Mouse (Mus musculus) heart, embryonic 11.5 days (tissue): Measurements from ENCODE around the gene Fpr2. TPM values are rescaled to one million over a fixed set of nuclear protein-coding genes. Genes with fewer than 3 reads are reported as not detected.
"Not testable (repeated sequence)": the region's sequence is repeated elsewhere in the genome, so short reads cannot be mapped to it uniquely, and the experiment has no call there.

Source experiments
- ATAC-seq: fragments of 200-750 bp; cut with Nextera tagmentation; replicated peaks from 2 replicates; pipeline ENCODE4 v1.8.0; 2017; ENCODE audit warnings: moderate library complexity; ENCODE audit not compliant: insufficient number of reproducible peaks, low FRiP score, low TSS enrichment
- H3K27ac ChIP-seq: fragments of 300-500 bp; sonication (generic); 2 replicates; pipeline ENCODE4 v1.5.1; 2014; ENCODE audit warnings: mild to moderate bottlenecking, low read depth, low read length
- H3K27me3 ChIP-seq: fragments of 300-500 bp; sonication (generic); 2 replicates; pipeline ENCODE4 v1.6.1; 2014; ENCODE audit warnings: mild to moderate bottlenecking, low read length, mixed read lengths; ENCODE audit not compliant: control insufficient read depth, insufficient read depth
- H3K36me3 ChIP-seq: fragments of 300-500 bp; sonication (generic); 2 replicates; pipeline ENCODE4 v1.6.1; 2014; ENCODE audit warnings: mild to moderate bottlenecking, low read length, moderate library complexity, mixed read lengths; ENCODE audit not compliant: control insufficient read depth, insufficient read depth
- H3K4me1 ChIP-seq: fragments of 300-500 bp; sonication (generic); 2 replicates; pipeline ENCODE4 v1.6.1; 2014; ENCODE audit warnings: low read length; ENCODE audit not compliant: control insufficient read depth, insufficient read depth
- H3K4me2 ChIP-seq: fragments of 300-500 bp; sonication (generic); 2 replicates; pipeline ENCODE4 v1.6.1; 2014; ENCODE audit warnings: mild to moderate bottlenecking, moderate library complexity
- H3K4me3 ChIP-seq: fragments of 300-500 bp; sonication (generic); 2 replicates; pipeline ENCODE4 v1.5.1; 2014; ENCODE audit warnings: low read depth, low read length
- H3K9ac ChIP-seq: fragments of 300-500 bp; sonication (generic); 2 replicates; pipeline ENCODE4 v1.6.1; 2014; ENCODE audit warnings: mild to moderate bottlenecking, low read depth, low read length, moderate library complexity
- H3K9me3 ChIP-seq: fragments of 300-500 bp; sonication (generic); replicated peaks from 2 replicates; pipeline ENCODE4 v1.6.1; 2016; ENCODE audit warnings: low read length; ENCODE audit not compliant: control insufficient read depth
- WGBS: fragments of 180-500 bp; shearing (Covaris S2); extraction: QIAGEN DNeasy Blood & Tissue Kit; methylation state at CpG from one replicate; pipeline ENCODE4 v1.1.7; 2014; ENCODE audit not compliant: insufficient replicate concordance; 5-methylcytosine and 5-hydroxymethylcytosine counted together
- polyA plus RNA-seq: library from polyadenylated mRNA; unstranded; fragments of >200 nt; fragmentation: Nextera tagmentation; extraction: Ambion mirVana; gene quantifications from 2 replicates; pipeline ENCODE4 v1.2.1, GENCODE M21; 2014

Gene Fpr2
- polyA plus RNA-seq, 1 experiment from 2014 or later, result not detected

- Histone ChIP-seq H3K36me3 (no peaks in the 10 kb centered on the region), H3K27ac (no peak overlapping the region), H3K4me3 (peak overlapping the region; percentile 48), H3K4me1 (no peaks in the 10 kb centered on the region), H3K4me2 (peak overlapping the region; percentile 70), H3K9me3 (peaks cover 3% of the 10 kb centered on the region; the same call in 1 of the 2 replicates), H3K27me3 (no peaks in the 10 kb centered on the region), H3K9ac (peak overlapping the region; percentile 73)
- 14% methylated on average over 51 of the region's 51 CpGs for WGBS
- peak; percentile 97 for ATAC-seq
Observed at GRCm38 (mm10) chr17:17909636-17910421, 22.2 kb downstream of the Fpr2 start.

- not testable (repeated sequence) for H3K4me1 ChIP-seq, ATAC-seq
- 83% methylated on average over 8 of the region's 8 CpGs for WGBS
Observed at GRCm38 (mm10) chr17:17912618-17913017, 25.0 kb downstream of the Fpr2 start.

GRCm38 (mm10) chr17:17917376-17917775, 29.8 kb downstream of the Fpr2 start:
- Histone ChIP-seq H3K4me1 (no peaks in the 10 kb centered on the region), H3K9ac (no peak overlapping the region), H3K4me3 (no peak overlapping the region), H3K36me3 (no peaks in the 10 kb centered on the region), H3K27ac (no peak overlapping the region), H3K9me3 (no peaks in the 10 kb centered on the region), H3K4me2 (no peak overlapping the region), H3K27me3 (no peaks in the 10 kb centered on the region)
- ATAC-seq, result no peak
- 75% methylated on average over 1 of the region's 1 CpGs for WGBS

More at GRCm38 (mm10) chr17:17912618-17913017, 25.0 kb downstream of the Fpr2 start:
- not testable (repeated sequence) for H3K4me2 ChIP-seq, H3K4me3 ChIP-seq, H3K9ac ChIP-seq, H3K27me3 ChIP-seq, H3K27ac ChIP-seq, H3K9me3 ChIP-seq, H3K36me3 ChIP-seq

GRCm38 (mm10) chr17:17917782-17918181, 30.2 kb downstream of the Fpr2 start:
- Histone ChIP-seq H3K36me3 (no peaks in the 10 kb centered on the region), H3K9me3 (no peaks in the 10 kb centered on the region), H3K4me2 (no peak overlapping the region), H3K9ac (no peak overlapping the region), H3K27ac (no peak overlapping the region), H3K4me1 (no peaks in the 10 kb centered on the region), H3K4me3 (no peak overlapping the region), H3K27me3 (no peaks in the 10 kb centered on the region)
- no peak for ATAC-seq

Other genes with a start within 250 kb of the Fpr2 start
- not detected in 2 replicates for gene Vmn2r90, start 184.1 kb upstream of the Fpr2 start, polyA plus RNA-seq
- 15.5 and 25.1 TPM in 2 replicates for gene Spaca6, start 60.7 kb upstream of the Fpr2 start, polyA plus RNA-seq
- gene Has1, start 32.6 kb upstream of the Fpr2 start, polyA plus RNA-seq, result 0.93 and 2.0 TPM in 2 replicates
- not detected in 2 replicates for gene Fpr1, start 3.9 kb upstream of the Fpr2 start, polyA plus RNA-seq
- not detected in 2 replicates for gene Fpr3, start within 50 bp of the Fpr2 start, polyA plus RNA-seq
- gene Fpr-rs4, start 133.9 kb downstream of the Fpr2 start, polyA plus RNA-seq, result not detected in 2 replicates
- not detected in 2 replicates for gene Vmn2r124, start 161.6 kb downstream of the Fpr2 start, polyA plus RNA-seq
- not detected in 2 replicates for gene Vmn2r91, start 197.2 kb downstream of the Fpr2 start, polyA plus RNA-seq